Mouse (Mus musculus) testis, adult 2 months (tissue): Measurements from ENCODE around the gene Pkdcc.

ENCODE experiments used
- CTCF ChIP-seq: fragments of 200-500 bp; IDR thresholded peaks from 2 replicates; pipeline ENCODE4 v1.5.1; 2012; ENCODE audit warnings: low read depth, mild to moderate bottlenecking, inconsistent platforms, low read length, moderate library complexity; ENCODE audit not compliant: control insufficient read depth, insufficient read depth, insufficient replicate concordance
- POLR2A ChIP-seq: fragments of 200-500 bp; IDR thresholded peaks from 2 replicates; pipeline ENCODE4 v1.6.1; 2012; ENCODE audit warnings: low read depth, mild to moderate bottlenecking, inconsistent platforms, low read length, moderate library complexity; ENCODE audit not compliant: control insufficient read depth

GRCm38 (mm10) chr17:83207296-83207695, 7.8 kb upstream of the Pkdcc start:
- TF ChIP-seq POLR2A (no peak), CTCF (no peak)
